Mouse (Mus musculus) heart, embryonic 12.5 days (tissue): ENCODE measurements around the gene Aloxe3. TPM values are rescaled to one million over a fixed set of nuclear protein-coding genes. Genes with fewer than 3 reads are reported as not detected.
A peak's percentile ranks its signal among the peaks of the same experiment; 100 is the strongest.
"Not testable (repeated sequence)": the region's sequence is repeated elsewhere in the genome, so short reads cannot be mapped to it uniquely, and the experiment has no call there.

Experiments
- ATAC-seq: fragments of 200-750 bp; cut with Nextera tagmentation; 2 replicates; pipeline ENCODE4 v1.8.0; 2017; ENCODE audit warnings: moderate TSS enrichment, moderate library complexity; ENCODE audit not compliant: insufficient number of reproducible peaks, low FRiP score
- H3K27ac ChIP-seq: fragments of 300-500 bp; sonication (generic); 2 replicates; pipeline ENCODE4 v1.5.1; 2016; ENCODE audit warnings: mild to moderate bottlenecking, moderate library complexity; ENCODE audit not compliant: poor library complexity, severe bottlenecking
- H3K27me3 ChIP-seq: fragments of 300-500 bp; sonication (generic); replicated peaks from 2 replicates; pipeline ENCODE4 v1.6.1; 2016; ENCODE audit warnings: mild to moderate bottlenecking, moderate library complexity
- H3K36me3 ChIP-seq: fragments of 300-500 bp; sonication (generic); 2 replicates; pipeline ENCODE4 v1.6.1; 2016; ENCODE audit warnings: mild to moderate bottlenecking, moderate library complexity
- H3K4me1 ChIP-seq: fragments of 300-500 bp; sonication (generic); replicated peaks from 2 replicates; pipeline ENCODE4 v1.6.1; 2016; ENCODE audit warnings: mild to moderate bottlenecking
- H3K4me2 ChIP-seq: fragments of 300-500 bp; sonication (generic); 2 replicates; pipeline ENCODE4 v1.6.1; 2016; ENCODE audit warnings: mild to moderate bottlenecking, moderate library complexity
- H3K4me3 ChIP-seq: fragments of 300-500 bp; sonication (generic); 2 replicates; pipeline ENCODE4 v1.5.1; 2016; ENCODE audit warnings: mild to moderate bottlenecking
- H3K9ac ChIP-seq: fragments of 300-500 bp; sonication (generic); 2 replicates; pipeline ENCODE4 v1.6.1; 2016; ENCODE audit warnings: mild to moderate bottlenecking, moderate library complexity
- H3K9me3 ChIP-seq: fragments of 300-500 bp; sonication (generic); replicated peaks from 2 replicates; pipeline ENCODE4 v1.6.1; 2016; ENCODE audit warnings: mild to moderate bottlenecking, moderate library complexity
- WGBS: fragments of 180-500 bp; shearing (Covaris S2); methylation state at CpG from one replicate; pipeline ENCODE4 v1.1.7; 2016; 5-methylcytosine and 5-hydroxymethylcytosine counted together
- polyA plus RNA-seq: library from polyadenylated mRNA; unstranded; fragments of >200 nt; fragmentation: Nextera tagmentation; extraction: Ambion mirVana; gene quantifications from 2 replicates; pipeline ENCODE4 v1.2.1, GENCODE M21; 2016

The Aloxe3 gene
- polyA plus RNA-seq, 1 experiment from 2014 or later, result 0.54 TPM

DNA sequence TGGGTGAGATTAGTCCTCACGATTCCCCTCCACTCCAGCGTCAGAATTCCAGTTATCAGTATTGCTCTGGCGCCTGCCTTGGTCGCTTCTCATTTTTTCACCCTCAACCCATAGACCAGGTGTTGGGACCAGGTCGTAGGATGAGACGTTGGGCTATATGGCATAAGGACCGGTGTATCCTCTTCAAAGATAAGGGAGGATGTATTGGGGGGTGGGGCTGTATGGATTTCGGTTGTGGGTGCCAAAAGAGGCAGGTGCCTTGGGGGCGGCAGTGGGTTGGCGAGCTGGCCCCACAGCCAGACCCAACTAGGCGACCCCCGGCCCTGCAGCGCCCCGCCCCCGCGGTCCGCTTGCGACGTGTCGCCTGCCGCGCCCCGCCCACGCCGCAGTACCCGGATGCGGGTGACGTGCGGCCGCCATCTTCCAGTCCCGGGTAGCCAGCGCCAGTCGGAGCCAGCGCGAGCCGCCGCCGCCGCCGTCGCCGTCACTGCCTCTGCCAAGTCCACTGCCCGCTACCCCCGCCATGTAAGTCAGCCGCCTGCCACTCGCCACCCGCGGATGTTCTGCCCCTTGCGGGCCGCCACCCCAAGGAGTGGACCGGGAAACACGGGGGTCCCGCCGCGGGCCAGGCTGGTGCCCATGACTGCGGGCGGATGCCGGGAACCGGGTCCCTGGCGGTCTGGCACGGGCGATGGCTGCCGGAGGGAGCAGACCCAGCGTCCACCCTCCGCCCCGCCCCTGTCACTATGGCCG, 37.4 kb upstream of the Aloxe3 start, which contains the start of gene Vamp2:
Vamp2 (plus strand) TSS at position 388 of the 753 bp plus-strand sequence.
- Histone ChIP-seq H3K4me1 (peaks cover 51% of the 10 kb centered on the region), H3K9me3 (no peaks in the 10 kb centered on the region), H3K36me3 (peaks cover 30% of the 10 kb centered on the region), H3K27ac (peak within 1 kb of the TSS; percentile 94), H3K4me2 (peak within 1 kb of the TSS; percentile 95), H3K9ac (peak within 1 kb of the TSS; percentile 100), H3K27me3 (no peaks in the 10 kb centered on the region), H3K4me3 (peak within 1 kb of the TSS; percentile 91)
- ATAC-seq, result peak; percentile 85
- WGBS, result under 1% methylated on average over 63 of the region's 67 CpGs

DNA sequence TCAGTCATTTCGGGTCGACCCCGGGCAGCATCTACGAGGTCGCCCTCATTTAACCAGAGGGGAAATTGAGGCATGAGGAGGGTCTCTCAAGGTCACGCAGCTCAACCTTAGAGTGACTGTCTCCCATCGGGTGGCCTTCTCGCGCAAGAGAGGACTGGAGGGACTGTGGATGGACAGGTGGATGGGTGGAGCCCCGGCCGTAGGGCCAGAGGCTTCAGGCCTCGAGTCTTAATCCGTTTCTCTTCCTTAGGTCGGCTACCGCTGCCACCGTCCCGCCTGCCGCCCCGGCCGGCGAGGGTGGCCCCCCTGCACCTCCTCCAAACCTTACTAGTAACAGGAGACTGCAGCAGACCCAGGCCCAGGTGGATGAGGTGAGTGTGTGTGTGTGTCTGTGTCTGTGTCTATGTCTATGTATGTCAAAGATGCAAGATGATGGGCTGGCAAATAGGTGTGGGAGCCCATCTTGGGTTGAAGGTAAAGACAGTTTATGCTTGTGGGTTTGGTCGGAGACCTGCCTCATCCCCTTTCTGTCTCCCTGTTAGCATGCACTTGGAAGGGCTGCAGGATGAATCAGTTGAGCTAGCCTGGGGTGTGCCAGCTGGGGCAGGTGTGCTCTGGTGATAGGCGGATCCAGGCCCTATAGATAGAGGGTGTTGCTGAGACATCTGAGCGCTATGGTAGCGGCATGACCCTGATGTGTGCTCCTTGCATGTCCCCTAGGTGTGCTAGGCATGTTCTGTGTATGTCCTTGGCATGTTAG, 36.7 kb upstream of the Aloxe3 start:
- H3K4me2 ChIP-seq, result peak overlapping the region; percentile 95
- no peaks in the 10 kb centered on the region for H3K27me3 ChIP-seq
- H3K36me3 ChIP-seq, result peaks cover 30% of the 10 kb centered on the region
- WGBS, result 9% methylated on average over 25 of the region's 25 CpGs
- ATAC-seq, result peak; percentile 46
- peak overlapping the region; percentile 100 for H3K9ac ChIP-seq
- H3K27ac ChIP-seq, result peak overlapping the region; percentile 94
- H3K9me3 ChIP-seq, result no peaks in the 10 kb centered on the region
- H3K4me1 ChIP-seq, result peaks cover 51% of the 10 kb centered on the region
- H3K4me3 ChIP-seq, result peak overlapping the region; percentile 91

GRCm38 (mm10) chr11:69089616-69090290, 35.9 kb upstream of the Aloxe3 start:
- Histone ChIP-seq H3K9ac (peak overlapping the region; percentile 100), H3K4me2 (peak overlapping the region; percentile 95), H3K36me3 (peaks cover 30% of the 10 kb centered on the region), H3K4me3 (peak overlapping the region; percentile 91), H3K27ac (peak overlapping the region; percentile 94), H3K27me3 (no peaks in the 10 kb centered on the region), H3K9me3 (no peaks in the 10 kb centered on the region), H3K4me1 (peaks cover 51% of the 10 kb centered on the region)
- no peak for ATAC-seq
- 80% methylated on average over 12 of the region's 12 CpGs for WGBS

- H3K27ac ChIP-seq, result no peak overlapping the region
- H3K4me3 ChIP-seq, result no peak overlapping the region
- peak overlapping the region; percentile 95 for H3K4me2 ChIP-seq
- H3K9me3 ChIP-seq, result no peaks in the 10 kb centered on the region
- H3K27me3 ChIP-seq, result no peaks in the 10 kb centered on the region
- peaks cover 30% of the 10 kb centered on the region for H3K36me3 ChIP-seq
- ATAC-seq, result no peak
- peak overlapping the region; percentile 100 for H3K9ac ChIP-seq
- 53% methylated on average over 6 of the region's 6 CpGs for WGBS
- peaks cover 51% of the 10 kb centered on the region for H3K4me1 ChIP-seq
Measured at GRCm38 (mm10) chr11:69090367-69090766, 35.3 kb upstream of the Aloxe3 start.

GRCm38 (mm10) chr11:69091566-69092385, 33.9 kb upstream of the Aloxe3 start:
- H3K36me3 ChIP-seq, result peaks cover 30% of the 10 kb centered on the region
- ATAC-seq, result no peak
- H3K27me3 ChIP-seq, result no peaks in the 10 kb centered on the region
- H3K27ac ChIP-seq, result 0 out of 2 replicates have a peak overlapping the region, but pooled peaks have one; percentile 3
- no peaks in the 10 kb centered on the region for H3K9me3 ChIP-seq
- H3K4me3 ChIP-seq, result no peak overlapping the region
- no peak overlapping the region for H3K4me2 ChIP-seq
- WGBS, result 62% methylated on average over 7 of the region's 7 CpGs
- peaks cover 56% of the 10 kb centered on the region for H3K4me1 ChIP-seq
- no peak overlapping the region for H3K9ac ChIP-seq

- H3K36me3 ChIP-seq, result peaks cover 30% of the 10 kb centered on the region
- H3K4me2 ChIP-seq, result no peak overlapping the region
- H3K4me3 ChIP-seq, result peak overlapping the region; percentile 5; the same call in 1 of the 2 replicates
- ATAC-seq, result no peak
- H3K4me1 ChIP-seq, result peaks cover 50% of the 10 kb centered on the region
- WGBS, result 8% methylated on average over 3 of the region's 3 CpGs
- H3K27ac ChIP-seq, result 0 out of 2 replicates have a peak overlapping the region, but pooled peaks have one; percentile 3
- H3K9ac ChIP-seq, result no peak overlapping the region
- H3K27me3 ChIP-seq, result no peaks in the 10 kb centered on the region
- no peaks in the 10 kb centered on the region for H3K9me3 ChIP-seq
Measured at GRCm38 (mm10) chr11:69092386-69092751, 33.3 kb upstream of the Aloxe3 start.

GRCm38 (mm10) chr11:69092871-69093270, 32.8 kb upstream of the Aloxe3 start:
- Histone ChIP-seq H3K4me3 (no peak overlapping the region), H3K36me3 (peaks cover 30% of the 10 kb centered on the region), H3K9me3 (no peaks in the 10 kb centered on the region), H3K9ac (no peak overlapping the region), H3K4me1 (peaks cover 50% of the 10 kb centered on the region), H3K27ac (no peak overlapping the region; the same call in 1 of the 2 replicates), H3K4me2 (no peak overlapping the region), H3K27me3 (no peaks in the 10 kb centered on the region)
- ATAC-seq, result no peak
- WGBS, result 87% methylated on average over 4 of the region's 4 CpGs

GRCm38 (mm10) chr11:69093856-69094255, 31.8 kb upstream of the Aloxe3 start:
- 88% methylated on average over 7 of the region's 7 CpGs for WGBS
- not testable (repeated sequence) for H3K9ac ChIP-seq
- H3K4me1 ChIP-seq, result peaks cover 58% of the 10 kb centered on the region

DNA sequence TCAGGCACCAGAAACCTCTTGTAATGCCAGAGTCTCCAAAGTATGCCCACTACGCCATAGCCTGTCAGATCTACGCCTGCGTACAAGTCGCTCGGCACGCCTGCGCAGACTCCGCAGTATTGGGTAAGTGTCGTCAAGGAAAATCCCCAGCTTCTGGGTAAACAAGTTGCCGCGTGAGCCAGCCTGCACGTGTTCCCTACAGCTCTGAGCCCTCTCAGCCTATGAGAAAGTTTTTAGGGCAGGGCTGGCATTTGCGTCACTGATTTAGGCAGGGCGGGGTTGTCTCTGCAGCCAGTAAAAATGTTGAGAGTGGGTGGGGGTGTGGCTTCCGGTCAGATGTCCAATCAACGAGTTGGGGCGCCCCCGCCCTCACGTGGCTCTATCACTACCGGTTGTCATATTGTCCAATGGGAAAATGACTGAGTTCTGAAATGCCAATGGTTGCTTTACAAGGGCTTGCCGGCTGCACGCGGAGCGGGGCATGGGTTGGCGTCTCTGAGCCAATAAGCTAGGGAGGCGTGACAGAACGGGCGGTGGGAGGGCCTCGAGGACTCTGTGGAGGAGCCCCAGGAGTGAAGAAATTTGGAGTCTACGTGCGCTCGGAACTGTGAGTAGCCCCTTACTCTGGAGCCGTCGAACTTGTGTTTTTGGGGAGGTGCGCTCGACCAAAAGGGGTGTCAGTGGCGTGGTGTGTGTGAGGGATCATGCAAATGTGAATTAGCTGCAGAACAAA, 30.8 kb upstream of the Aloxe3 start, which contains the start of gene Per1:
Per1 (plus strand) TSS at position 521 of the 733 bp plus-strand sequence.
- under 1% methylated on average over 37 of the region's 37 CpGs for WGBS
- Histone ChIP-seq H3K9ac (peak within 1 kb of the TSS; percentile 79), H3K4me1 (peaks cover 57% of the 10 kb centered on the region), H3K27me3 (no peaks in the 10 kb centered on the region), H3K9me3 (no peaks in the 10 kb centered on the region), H3K4me2 (peak within 1 kb of the TSS; percentile 95), H3K4me3 (peak within 1 kb of the TSS; percentile 64), H3K36me3 (peaks cover 26% of the 10 kb centered on the region), H3K27ac (peak within 1 kb of the TSS; percentile 95)
- peak; percentile 90 for ATAC-seq

More at GRCm38 (mm10) chr11:69093856-69094255, 31.8 kb upstream of the Aloxe3 start:
- H3K9me3 ChIP-seq, H3K4me2 ChIP-seq, H3K27me3 ChIP-seq, ATAC-seq, H3K4me3 ChIP-seq: not testable (repeated sequence)
- Histone ChIP-seq H3K27ac (0 out of 2 replicates have a peak overlapping the region, but pooled peaks have one; percentile 90), H3K36me3 (peaks cover 30% of the 10 kb centered on the region)
